Mouse (Mus musculus) forebrain, postnatal 0 days (tissue): ENCODE data around the gene Upk1a. TPM values are rescaled to one million over a fixed set of nuclear protein-coding genes. Genes with fewer than 3 reads are reported as not detected.

Source experiments
- ATAC-seq: fragments of 200-750 bp; cut with Nextera tagmentation; 2 replicates; pipeline ENCODE4 v1.8.0; 2017; ENCODE audit warnings: mild to moderate bottlenecking, moderate library complexity
- DNase-seq: peaks from one replicate; pipeline ENCODE4 v3.0.0-alpha.2; 2015
- H3K27ac ChIP-seq: fragments of 300-500 bp; sonication (generic); 2 replicates; pipeline ENCODE4 v1.5.1; 2014; ENCODE audit warnings: low read depth, mild to moderate bottlenecking, antibody characterized with exemption, low read length, moderate library complexity, mixed read lengths
- H3K27me3 ChIP-seq: fragments of 300-500 bp; sonication (generic); 2 replicates; pipeline ENCODE4 v1.6.1; 2014; ENCODE audit warnings: mild to moderate bottlenecking, low read length, mixed read lengths; ENCODE audit not compliant: insufficient read depth
- H3K36me3 ChIP-seq: fragments of 300-500 bp; sonication (generic); 2 replicates; pipeline ENCODE4 v1.6.1; 2014; ENCODE audit warnings: mild to moderate bottlenecking, moderate library complexity; ENCODE audit not compliant: insufficient read depth
- H3K4me1 ChIP-seq: fragments of 300-500 bp; sonication (generic); 2 replicates; pipeline ENCODE4 v1.6.1; 2014; ENCODE audit warnings: antibody characterized with exemption; ENCODE audit not compliant: insufficient read depth
- H3K4me2 ChIP-seq: fragments of 300-500 bp; sonication (generic); 2 replicates; pipeline ENCODE4 v1.6.1; 2014; ENCODE audit warnings: low read depth, mild to moderate bottlenecking, moderate library complexity
- H3K4me3 ChIP-seq: fragments of 300-500 bp; sonication (generic); 2 replicates; pipeline ENCODE4 v1.5.1; 2014; ENCODE audit warnings: low read depth, low read length, mixed read lengths
- H3K9ac ChIP-seq: fragments of 300-500 bp; sonication (generic); 2 replicates; pipeline ENCODE4 v1.6.1; 2014; ENCODE audit warnings: mild to moderate bottlenecking
- H3K9me3 ChIP-seq: fragments of 300-500 bp; sonication (generic); 2 replicates; pipeline ENCODE4 v1.6.1; 2016; ENCODE audit warnings: low read length
- CTCF ChIP-seq: sonication (generic); IDR thresholded peaks from 2 replicates; pipeline ENCODE4 v1.5.1; 2016; ENCODE audit warnings: antibody characterized with exemption, control low read depth, low read depth
- WGBS: fragments of 180-500 bp; shearing (Covaris S2); extraction: QIAGEN DNeasy Blood & Tissue Kit; methylation state at CpG from one replicate; pipeline ENCODE4 v1.1.7; 2014; 5-methylcytosine and 5-hydroxymethylcytosine counted together
- microRNA-seq, 2 experiments: library from miRNA; unstranded; fragments of <30 nt; microRNA quantifications; one replicate each; pipeline ENCODE4; 2016
- polyA plus RNA-seq: library from polyadenylated mRNA; unstranded; fragments of >200 nt; fragmentation: Nextera tagmentation; extraction: Ambion mirVana; gene quantifications from 2 replicates; pipeline ENCODE4 v1.2.1, GENCODE M21; 2015
- total RNA-seq: library from RNA; depleted of rRNA; stranded (reverse); fragments of >200 nt; gene quantifications from 2 replicates; pipeline ENCODE4 v1.2.3, GENCODE M21; 2014; rRNA removed

Gene Upk1a
- total and polyA plus RNA-seq, 2 experiments from 2014 or later = 0.29 to 0.42 TPM

GRCm38 (mm10) chr7:30553810-30554584 lies 58.6 kb downstream of the Upk1a start:
- DNase-seq (no peak), ATAC-seq (no peak)
- no peak overlapping the region for H3K4me3 ChIP-seq
- peaks cover 32% of the 10 kb centered on the region for H3K36me3 ChIP-seq
- H3K27me3 ChIP-seq = no peaks in the 10 kb centered on the region
- no peaks in the 10 kb centered on the region for H3K9me3 ChIP-seq
- H3K4me2 ChIP-seq = peak overlapping the region; percentile 75
- peaks cover 19% of the 10 kb centered on the region; the same call in 1 of the 2 replicates for H3K4me1 ChIP-seq
- H3K27ac ChIP-seq = no peak overlapping the region
- no peak for TF ChIP-seq CTCF
- H3K9ac ChIP-seq = peak overlapping the region; percentile 44; the same call in 1 of the 2 replicates
- 87% methylated on average over 22 of the region's 22 CpGs for WGBS

Small RNA genes within 50 kb of the gene (microRNA-seq; reads per million reads assigned to microRNA genes)
- 0.24 to 0.39 reads per million in 2 experiments for gene Mir3569

Other genes with a start within 250 kb of the Upk1a start
Only the 30 nearest of the 32 such genes appear.
- 14.5 and 25.6 TPM in 2 replicates for gene Tyrobp, start 199.1 kb downstream of the Upk1a start, total RNA-seq
- gene Tyrobp, start 199.1 kb downstream of the Upk1a start, polyA plus RNA-seq = 44.2 and 52.5 TPM in 2 replicates
- gene Hcst, start 193.0 kb downstream of the Upk1a start, total RNA-seq = 1.1 TPM in 1 of 2 replicates, not detected in the other
- 0.41 and 0.87 TPM in 2 replicates for gene Hcst, start 193.0 kb downstream of the Upk1a start, polyA plus RNA-seq
- gene Nfkbid, start 191.1 kb downstream of the Upk1a start, total RNA-seq = 1.6 and 3.4 TPM in 2 replicates
- 1.1 and 1.7 TPM in 2 replicates for gene Nfkbid, start 191.1 kb downstream of the Upk1a start, polyA plus RNA-seq
- 705 and 834 TPM in 2 replicates for gene Aplp1, start 167.3 kb downstream of the Upk1a start, total RNA-seq
- gene Aplp1, start 167.3 kb downstream of the Upk1a start, polyA plus RNA-seq = 863 and 867 TPM in 2 replicates
- 0.46 and 2.1 TPM in 2 replicates for gene Kirrel2, start 155.2 kb downstream of the Upk1a start, total RNA-seq
- 0.07 and 0.11 TPM in 2 replicates for gene Kirrel2, start 155.2 kb downstream of the Upk1a start, polyA plus RNA-seq
- gene Nphs1, start 154.5 kb downstream of the Upk1a start, total RNA-seq = 0.08 TPM in 1 of 2 replicates, not detected in the other
- gene Nphs1, start 154.5 kb downstream of the Upk1a start, polyA plus RNA-seq = 0.06 and 0.09 TPM in 2 replicates
- not detected in 2 replicates for gene Prodh2, start 119.2 kb downstream of the Upk1a start, total RNA-seq
- not detected in 2 replicates for gene Prodh2, start 119.2 kb downstream of the Upk1a start, polyA plus RNA-seq
- gene Arhgap33, start 77.8 kb downstream of the Upk1a start, total RNA-seq = 52.4 and 58.5 TPM in 2 replicates
- 128 and 145 TPM in 2 replicates for gene Arhgap33, start 77.8 kb downstream of the Upk1a start, polyA plus RNA-seq
- 2.9 and 4.1 TPM in 2 replicates for gene Hspb6, start 60.7 kb downstream of the Upk1a start, total RNA-seq
- gene Hspb6, start 60.7 kb downstream of the Upk1a start, polyA plus RNA-seq = 12.7 and 14.0 TPM in 2 replicates
- gene Proser3, start 60.5 kb downstream of the Upk1a start, total RNA-seq = 9.0 and 14.8 TPM in 2 replicates
- 2.2 and 3.8 TPM in 2 replicates for gene Proser3, start 60.5 kb downstream of the Upk1a start, polyA plus RNA-seq
- 16.0 and 19.2 TPM in 2 replicates for gene Lin37, start 53.0 kb downstream of the Upk1a start, total RNA-seq
- gene Lin37, start 53.0 kb downstream of the Upk1a start, polyA plus RNA-seq = 49.5 and 53.0 TPM in 2 replicates
- 48.8 and 74.3 TPM in 2 replicates for gene U2af1l4, start 49.5 kb downstream of the Upk1a start, total RNA-seq
- gene U2af1l4, start 49.5 kb downstream of the Upk1a start, polyA plus RNA-seq = 117 and 129 TPM in 2 replicates
- gene Gm49396, start 49.5 kb downstream of the Upk1a start, total RNA-seq = 5.5 and 9.9 TPM in 2 replicates
- gene Gm49396, start 49.5 kb downstream of the Upk1a start, polyA plus RNA-seq = 3.4 and 5.3 TPM in 2 replicates
- gene Psenen, start 49.2 kb downstream of the Upk1a start, total RNA-seq = 70.9 and 90.7 TPM in 2 replicates
- 141 and 161 TPM in 2 replicates for gene Psenen, start 49.2 kb downstream of the Upk1a start, polyA plus RNA-seq
- gene Igflr1, start 47.4 kb downstream of the Upk1a start, total RNA-seq = 1.2 TPM in 1 of 2 replicates, not detected in the other
- 2.3 and 3.2 TPM in 2 replicates for gene Igflr1, start 47.4 kb downstream of the Upk1a start, polyA plus RNA-seq
- gene Kmt2b, start 24.1 kb downstream of the Upk1a start, total RNA-seq = 31.2 and 31.5 TPM in 2 replicates
- gene Kmt2b, start 24.1 kb downstream of the Upk1a start, polyA plus RNA-seq = 3.8 and 5.2 TPM in 2 replicates
- gene Zbtb32, start 13.9 kb downstream of the Upk1a start, total RNA-seq = not detected in 2 replicates
- gene Zbtb32, start 13.9 kb downstream of the Upk1a start, polyA plus RNA-seq = 0.08 and 0.17 TPM in 2 replicates
- gene Cox6b1, start 13.3 kb upstream of the Upk1a start, total RNA-seq = 292 and 602 TPM in 2 replicates
- gene Cox6b1, start 13.3 kb upstream of the Upk1a start, polyA plus RNA-seq = 1,225 and 1,355 TPM in 2 replicates
- not detected in 2 replicates for gene Etv2, start 23.0 kb upstream of the Upk1a start, total RNA-seq
- not detected in 2 replicates for gene Etv2, start 23.0 kb upstream of the Upk1a start, polyA plus RNA-seq
- 150 and 156 TPM in 2 replicates for gene Rbm42, start 37.5 kb upstream of the Upk1a start, total RNA-seq
- gene Rbm42, start 37.5 kb upstream of the Upk1a start, polyA plus RNA-seq = 148 and 160 TPM in 2 replicates
- gene Haus5, start 52.1 kb upstream of the Upk1a start, total RNA-seq = 16.3 and 18.5 TPM in 2 replicates
- 17.7 and 18.3 TPM in 2 replicates for gene Haus5, start 52.1 kb upstream of the Upk1a start, polyA plus RNA-seq
- gene Pmis2, start 58.8 kb upstream of the Upk1a start, total RNA-seq = not detected in 2 replicates
- gene Pmis2, start 58.8 kb upstream of the Upk1a start, polyA plus RNA-seq = not detected in 2 replicates
- not detected in 2 replicates for gene 2200002J24Rik, start 86.1 kb upstream of the Upk1a start, total RNA-seq
- gene 2200002J24Rik, start 86.1 kb upstream of the Upk1a start, polyA plus RNA-seq = not detected in 2 replicates
- 1.2 and 2.0 TPM in 2 replicates for gene Atp4a, start 99.4 kb upstream of the Upk1a start, total RNA-seq
- 2.8 and 4.7 TPM in 2 replicates for gene Atp4a, start 99.4 kb upstream of the Upk1a start, polyA plus RNA-seq
- gene Tmem147, start 116.7 kb upstream of the Upk1a start, total RNA-seq = 173 TPM in 2 replicates
- 290 and 328 TPM in 2 replicates for gene Tmem147, start 116.7 kb upstream of the Upk1a start, polyA plus RNA-seq
- gene Gapdhs, start 130.8 kb upstream of the Upk1a start, total RNA-seq = not detected in 2 replicates
- gene Gapdhs, start 130.8 kb upstream of the Upk1a start, polyA plus RNA-seq = 0.15 and 0.65 TPM in 2 replicates
- 2.8 and 4.6 TPM in 2 replicates for gene Sbsn, start 138.6 kb upstream of the Upk1a start, total RNA-seq
- 2.3 and 3.5 TPM in 2 replicates for gene Sbsn, start 138.6 kb upstream of the Upk1a start, polyA plus RNA-seq
- 2.2 and 5.2 TPM in 2 replicates for gene Dmkn, start 150.9 kb upstream of the Upk1a start, total RNA-seq
- 7.2 and 7.4 TPM in 2 replicates for gene Dmkn, start 150.9 kb upstream of the Upk1a start, polyA plus RNA-seq
- gene Krtdap, start 175.0 kb upstream of the Upk1a start, total RNA-seq = not detected in 2 replicates
- gene Krtdap, start 175.0 kb upstream of the Upk1a start, polyA plus RNA-seq = 1.4 and 1.5 TPM in 2 replicates
- not detected in 2 replicates for gene Ffar2, start 210.9 kb upstream of the Upk1a start, total RNA-seq
- 0.07 TPM in 1 of 2 replicates, not detected in the other for gene Ffar2, start 210.9 kb upstream of the Upk1a start, polyA plus RNA-seq